Mouse (Mus musculus): Measurements from ENCODE around the gene Rnls. TPM values are rescaled to one million over a fixed set of nuclear protein-coding genes. Genes with fewer than 3 reads are reported as not detected.

Rnls gene
- total and polyA plus RNA-seq, 3 experiments: not detected

DNA sequence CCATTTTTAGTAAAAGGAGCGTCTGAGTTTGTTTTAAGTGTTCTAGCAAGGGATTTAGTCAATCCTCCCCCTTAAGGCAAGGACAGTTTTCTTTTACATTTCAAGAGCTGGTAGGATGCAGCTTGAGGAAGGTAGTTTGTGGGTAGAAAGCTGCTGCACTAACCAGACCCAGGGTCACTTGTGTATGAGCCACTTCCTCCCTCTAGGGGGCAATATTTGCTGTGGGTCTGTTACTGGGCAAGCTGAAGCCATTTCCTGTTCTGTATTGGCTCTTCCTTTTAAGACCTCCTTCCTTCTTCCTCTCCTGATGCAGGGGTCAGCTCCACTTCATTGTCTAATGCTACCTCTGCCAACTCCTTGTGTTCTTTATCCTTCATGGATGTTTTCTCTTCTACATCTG, 273.2 kb downstream of the Rnls start:
- Histone ChIP-seq H3K4me3 (ENCODE audit: low read depth, low read length) (no peak overlapping the region), H3K9me3 (replicated peaks) (no peaks in the 10 kb centered on the region), H3K27me3 (ENCODE audit: insufficient read depth, low read length) (0 out of 2 replicates have a peak, but pooled peaks cover 3% of the 10 kb centered on the region), H3K4me1 (ENCODE audit: insufficient read depth, low read depth, low read length) (peaks cover 4% of the 10 kb centered on the region; the same call in 1 of the 2 replicates), H3K36me3 (replicated peaks) (no peaks in the 10 kb centered on the region)
- DNase-seq (ENCODE audit: low spot score) (no peak), ATAC-seq (ENCODE audit: extremely low read depth, insufficient number of reproducible peaks, low FRiP score, poor library complexity, severe bottlenecking) (0 out of 2 replicates have a peak, but pooled peaks have one; percentile 8)
- TF ChIP-seq TAL1 (conservative IDR thresholded peaks at IDR 0.05; ENCODE audit: low read depth, low read length) (no peak), GATA1 (IDR thresholded peaks at IDR 0.05; ENCODE audit: borderline replicate concordance, low read length) (no peak), GATA2 (IDR thresholded peaks at IDR 0.05; ENCODE audit: borderline replicate concordance, low read depth, low read length) (no peak), CTCF (IDR thresholded peaks at IDR 0.05; ENCODE audit: low read depth, low read length) (peak; percentile 56), POLR2AphosphoS5 (IDR thresholded peaks at IDR 0.05; ENCODE audit: insufficient replicate concordance, low read depth, low read length) (no peak)

DNA sequence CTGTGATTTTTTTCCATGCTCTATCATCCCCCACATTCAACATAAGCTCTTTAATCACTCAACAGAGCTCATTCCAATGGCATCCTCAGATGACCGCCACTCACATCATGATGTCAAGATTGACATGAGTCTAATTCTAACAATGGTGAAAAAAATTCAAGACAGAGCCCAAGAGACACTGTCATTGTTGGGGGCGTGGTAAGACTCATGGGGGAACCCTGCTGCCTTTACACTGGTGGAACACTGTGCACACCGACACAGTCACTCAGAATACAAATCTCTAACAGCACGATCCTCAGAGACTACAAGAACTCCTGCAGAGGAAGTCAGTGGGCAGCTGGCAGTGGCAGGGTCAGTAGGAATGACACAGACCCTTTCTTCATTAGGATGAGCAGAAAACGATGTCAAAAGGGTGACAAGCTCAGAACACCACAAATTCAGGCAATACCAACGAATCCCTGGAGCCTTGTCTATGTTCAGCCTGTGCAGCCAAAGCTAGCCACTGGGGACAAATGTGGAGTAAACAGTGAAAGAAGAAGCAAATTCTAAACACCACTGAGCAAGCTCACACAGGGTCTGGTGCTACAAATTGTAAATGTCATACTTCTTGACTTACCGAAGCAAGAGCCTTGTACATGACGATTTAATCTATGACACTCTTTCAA, 277.3 kb downstream of the Rnls start:
- DNase-seq (ENCODE audit: low spot score) (no peak), ATAC-seq (ENCODE audit: extremely low read depth, insufficient number of reproducible peaks, low FRiP score, poor library complexity, severe bottlenecking) (no peak)
- H3K27me3 ChIP-seq (ENCODE audit: insufficient read depth, low read length): no peaks in the 10 kb centered on the region
- no peaks in the 10 kb centered on the region for H3K36me3 ChIP-seq (replicated peaks)
- H3K4me3 ChIP-seq (ENCODE audit: low read depth, low read length): no peak overlapping the region
- H3K4me1 ChIP-seq (ENCODE audit: insufficient read depth, low read depth, low read length): peaks cover 12% of the 10 kb centered on the region
- TF ChIP-seq GATA2 (IDR thresholded peaks at IDR 0.05; ENCODE audit: borderline replicate concordance, low read depth, low read length) (no peak), CTCF (IDR thresholded peaks at IDR 0.05; ENCODE audit: low read depth, low read length) (no peak)
- H3K9me3 ChIP-seq (replicated peaks): no peaks in the 10 kb centered on the region

DNA sequence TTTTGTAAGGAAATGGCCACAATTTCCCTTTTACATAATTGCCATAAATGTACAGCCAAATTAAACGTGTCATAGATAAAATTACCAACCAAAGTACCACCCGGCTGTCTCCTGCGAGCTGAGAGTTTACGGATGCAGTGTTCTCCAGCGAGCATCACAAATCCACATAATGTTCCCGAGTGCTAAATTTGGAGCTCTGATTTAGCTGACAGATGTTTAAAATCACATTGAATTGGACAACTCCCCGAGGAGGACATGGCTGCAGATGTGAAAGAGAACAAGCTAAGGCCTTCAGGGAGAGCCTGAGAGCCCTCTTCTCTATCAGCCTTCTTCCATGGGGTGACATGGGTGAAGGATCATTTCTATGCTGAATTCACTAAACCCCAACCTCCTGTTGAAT, 278.3 kb downstream of the Rnls start:
- ATAC-seq (ENCODE audit: extremely low read depth, insufficient number of reproducible peaks, low FRiP score, poor library complexity, severe bottlenecking): no peak
- H3K36me3 ChIP-seq (replicated peaks): no peaks in the 10 kb centered on the region
- TF ChIP-seq TAL1 (conservative IDR thresholded peaks at IDR 0.05; ENCODE audit: low read depth, low read length) (no peak), CTCF (IDR thresholded peaks at IDR 0.05; ENCODE audit: low read depth, low read length) (no peak), POLR2AphosphoS5 (IDR thresholded peaks at IDR 0.05; ENCODE audit: insufficient replicate concordance, low read depth, low read length) (no peak), GATA2 (IDR thresholded peaks at IDR 0.05; ENCODE audit: borderline replicate concordance, low read depth, low read length) (no peak), GATA1 (IDR thresholded peaks at IDR 0.05; ENCODE audit: borderline replicate concordance, low read length) (no peak)
- no peaks in the 10 kb centered on the region for H3K27me3 ChIP-seq (ENCODE audit: insufficient read depth, low read length)
- no peaks in the 10 kb centered on the region for H3K9me3 ChIP-seq (replicated peaks)
- DNase-seq (ENCODE audit: low spot score): no peak
- peaks cover 16% of the 10 kb centered on the region for H3K4me1 ChIP-seq (ENCODE audit: insufficient read depth, low read depth, low read length)
- no peak overlapping the region for H3K4me3 ChIP-seq (ENCODE audit: low read depth, low read length)

DNA sequence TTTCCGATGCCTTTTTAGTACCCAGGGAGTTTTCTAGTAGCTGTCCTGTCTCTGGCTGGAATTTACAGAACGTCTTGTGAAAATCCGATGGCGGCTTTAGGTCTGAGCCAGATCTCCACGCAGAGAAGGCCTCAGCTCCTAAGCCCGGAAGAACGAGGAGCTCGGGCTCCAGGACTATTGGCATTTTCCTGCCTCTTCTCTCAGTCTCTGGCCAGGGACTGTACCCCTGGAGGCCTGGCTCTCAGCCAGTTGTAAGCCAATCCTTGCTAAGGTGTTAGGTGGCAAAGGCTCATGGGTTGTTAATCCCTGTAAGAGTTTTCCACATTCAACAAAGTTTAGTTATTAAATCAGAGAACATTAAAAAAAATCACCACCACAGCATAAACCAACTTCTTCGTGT, 281.7 kb downstream of the Rnls start:
- no peak overlapping the region for H3K4me3 ChIP-seq (ENCODE audit: low read depth, low read length)
- no peak for ATAC-seq (ENCODE audit: extremely low read depth, insufficient number of reproducible peaks, low FRiP score, poor library complexity, severe bottlenecking)
- H3K36me3 ChIP-seq (replicated peaks): no peaks in the 10 kb centered on the region

GRCm38 (mm10) chr19:33109941-33110371, 282.1 kb downstream of the Rnls start:
- no peak for TF ChIP-seq TAL1 (conservative IDR thresholded peaks at IDR 0.05; ENCODE audit: low read depth, low read length)
- no peak for TF ChIP-seq CTCF (IDR thresholded peaks at IDR 0.05; ENCODE audit: low read depth, low read length)
- no peak for TF ChIP-seq GATA2 (IDR thresholded peaks at IDR 0.05; ENCODE audit: borderline replicate concordance, low read depth, low read length)
- TF ChIP-seq GATA1 (IDR thresholded peaks at IDR 0.05; ENCODE audit: borderline replicate concordance, low read length): no peak
- no peak for TF ChIP-seq POLR2AphosphoS5 (IDR thresholded peaks at IDR 0.05; ENCODE audit: insufficient replicate concordance, low read depth, low read length)
- Histone ChIP-seq H3K36me3 (replicated peaks) (no peaks in the 10 kb centered on the region), H3K9me3 (replicated peaks) (no peaks in the 10 kb centered on the region), H3K27me3 (ENCODE audit: insufficient read depth, low read length) (no peaks in the 10 kb centered on the region), H3K4me3 (ENCODE audit: low read depth, low read length) (no peak overlapping the region), H3K4me1 (ENCODE audit: insufficient read depth, low read depth, low read length) (peaks cover 27% of the 10 kb centered on the region)
- no peak for ATAC-seq (ENCODE audit: extremely low read depth, insufficient number of reproducible peaks, low FRiP score, poor library complexity, severe bottlenecking)
- no peak for DNase-seq (ENCODE audit: low spot score)

More for the DNA sequence above, 281.7 kb downstream of the Rnls start:
- H3K27me3 ChIP-seq (ENCODE audit: insufficient read depth, low read length): no peaks in the 10 kb centered on the region
- H3K4me1 ChIP-seq (ENCODE audit: insufficient read depth, low read depth, low read length): peaks cover 27% of the 10 kb centered on the region
- H3K9me3 ChIP-seq (replicated peaks): no peaks in the 10 kb centered on the region
- DNase-seq (ENCODE audit: low spot score): no peak
- TF ChIP-seq TAL1 (conservative IDR thresholded peaks at IDR 0.05; ENCODE audit: low read depth, low read length): no peak
- TF ChIP-seq POLR2AphosphoS5 (IDR thresholded peaks at IDR 0.05; ENCODE audit: insufficient replicate concordance, low read depth, low read length): no peak
- no peak for TF ChIP-seq CTCF (IDR thresholded peaks at IDR 0.05; ENCODE audit: low read depth, low read length)
- no peak for TF ChIP-seq GATA1 (IDR thresholded peaks at IDR 0.05; ENCODE audit: borderline replicate concordance, low read length)
- TF ChIP-seq GATA2 (IDR thresholded peaks at IDR 0.05; ENCODE audit: borderline replicate concordance, low read depth, low read length): no peak

- DNase-seq (ENCODE audit: low spot score): no peak
- H3K9me3 ChIP-seq (replicated peaks): no peaks in the 10 kb centered on the region
- no peak for ATAC-seq (ENCODE audit: extremely low read depth, insufficient number of reproducible peaks, low FRiP score, poor library complexity, severe bottlenecking)
- no peaks in the 10 kb centered on the region for H3K27me3 ChIP-seq (ENCODE audit: insufficient read depth, low read length)
- TF ChIP-seq POLR2AphosphoS5 (IDR thresholded peaks at IDR 0.05; ENCODE audit: insufficient replicate concordance, low read depth, low read length): no peak
- no peak for TF ChIP-seq TAL1 (conservative IDR thresholded peaks at IDR 0.05; ENCODE audit: low read depth, low read length)
- TF ChIP-seq GATA1 (IDR thresholded peaks at IDR 0.05; ENCODE audit: borderline replicate concordance, low read length): no peak
- no peak for TF ChIP-seq GATA2 (IDR thresholded peaks at IDR 0.05; ENCODE audit: borderline replicate concordance, low read depth, low read length)
- TF ChIP-seq CTCF (IDR thresholded peaks at IDR 0.05; ENCODE audit: low read depth, low read length): no peak
- H3K4me3 ChIP-seq (ENCODE audit: low read depth, low read length): no peak overlapping the region; the same call in 1 of the 2 replicates
- peaks cover 27% of the 10 kb centered on the region for H3K4me1 ChIP-seq (ENCODE audit: insufficient read depth, low read depth, low read length)
- H3K36me3 ChIP-seq (replicated peaks): no peaks in the 10 kb centered on the region
These were observed 283.0 kb downstream of the Rnls start for GRCm38 (mm10) chr19:33109141-33109540.
